20 mouse cellular contexts compared by ENCODE assay signal in genomic region chr2:143501760-143502159, GRCm38 (mm10). TPM values are rescaled to one million over a fixed set of nuclear protein-coding genes. Genes with fewer than 3 reads are reported as not detected.
"Had no signal": no experiment of that assay in that cellular context is flagged by ENCODE, and none has a peak within 500 bp of the region (broad histone marks: within the 10 kb centered on the region; RNA-seq: fewer than 3 reads in every experiment).

No protein-coding gene starts in this region.

- H3K4me3 ChIP-seq: intestine, embryonic 15.5 days; kidney, embryonic 15.5 days; limb, embryonic 12.5 days; myocyte; neural tube, embryonic 15.5 days; stomach, embryonic 15.5 days had no signal

- H3K9ac ChIP-seq: intestine, embryonic 15.5 days; kidney, embryonic 15.5 days; limb, embryonic 12.5 days; liver, embryonic 14.5 days; neural tube, embryonic 15.5 days; stomach, embryonic 15.5 days had no signal

- DNase-seq: kidney, adult 2 months; kidney, postnatal 36 days; layer of hippocampus, adult 9-11 months; layer of hippocampus, postnatal 36 days; liver; lung, adult 2 months; lung, postnatal 36 days; right cerebral cortex, postnatal 14 days; thymus, adult 2 months; thymus, postnatal 36 days had no signal

- H3K4me1 ChIP-seq: intestine, embryonic 15.5 days; kidney, embryonic 15.5 days; limb, embryonic 12.5 days; neural tube, embryonic 15.5 days; stomach, embryonic 15.5 days had no signal

- ATAC-seq: intestine, embryonic 15.5 days; lung, postnatal 0 days had no signal

- H3K4me2 ChIP-seq: intestine, embryonic 15.5 days; kidney, embryonic 15.5 days; limb, embryonic 12.5 days; neural tube, embryonic 15.5 days; stomach, embryonic 15.5 days had no signal

- H3K36me3 ChIP-seq: intestine, embryonic 15.5 days; kidney, embryonic 15.5 days; limb, embryonic 12.5 days; neural tube, embryonic 15.5 days; stomach, embryonic 15.5 days had no signal

- H3K9me3 ChIP-seq: intestine, embryonic 15.5 days; kidney, embryonic 15.5 days; limb, embryonic 12.5 days; neural tube, embryonic 15.5 days; stomach, embryonic 15.5 days had no signal

- H3K27me3 ChIP-seq: intestine, embryonic 15.5 days; kidney, embryonic 15.5 days; limb, embryonic 12.5 days; neural tube, embryonic 15.5 days; stomach, embryonic 15.5 days had no signal

- H3K27ac ChIP-seq: intestine, embryonic 15.5 days; kidney, embryonic 15.5 days; limb, embryonic 12.5 days; liver, embryonic 14.5 days; neural tube, embryonic 15.5 days; stomach, embryonic 15.5 days had no signal

RNA-seq across cellular contexts. Expression of gene Pcsk2, which starts 44.2 kb away (rescaled TPM):
- total RNA-seq: megakaryocyte progenitor cell, adult 5-6 weeks had no signal
- polyA plus RNA-seq: spleen, adult 2 months had no signal
